Mouse (Mus musculus): ENCODE measurements around the gene Aldh3a2.
"Not testable (repeated sequence)": the region's sequence is repeated elsewhere in the genome, so short reads cannot be mapped to it uniquely, and the experiment has no call there.

Gene Aldh3a2

DNA sequence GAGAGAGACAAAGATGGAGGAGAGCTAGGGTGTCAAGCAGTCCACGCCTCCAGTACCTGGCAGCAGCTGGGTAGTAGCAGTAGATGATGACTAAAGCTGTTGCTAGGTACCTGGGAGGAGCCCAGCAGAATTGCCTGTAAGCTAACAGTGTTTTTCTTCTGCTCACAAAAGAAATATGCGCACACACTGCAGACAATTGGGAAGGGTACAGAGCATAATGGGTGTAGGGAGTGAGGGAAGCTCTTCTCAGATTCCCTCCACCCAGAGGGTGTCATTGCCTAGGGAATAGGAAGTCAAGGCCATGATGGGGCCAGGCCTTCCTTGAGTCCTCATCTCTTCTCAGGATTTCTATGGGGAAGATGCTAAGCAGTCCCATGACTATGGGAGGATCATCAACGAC lies 51.3 kb downstream of the Aldh3a2 start:
- no peak for DNase-seq (ENCODE audit: low spot score in 2 of 2)

GRCm38 (mm10) chr11:61212102-61212501 lies 55.2 kb downstream of the Aldh3a2 start:
- no peak for DNase-seq (ENCODE audit: low spot score in 2 of 2)

- DNase-seq (ENCODE audit: low spot score in 2 of 2), result no peak
Measured at GRCm38 (mm10) chr11:61208316-61208715, 58.9 kb downstream of the Aldh3a2 start.

DNA sequence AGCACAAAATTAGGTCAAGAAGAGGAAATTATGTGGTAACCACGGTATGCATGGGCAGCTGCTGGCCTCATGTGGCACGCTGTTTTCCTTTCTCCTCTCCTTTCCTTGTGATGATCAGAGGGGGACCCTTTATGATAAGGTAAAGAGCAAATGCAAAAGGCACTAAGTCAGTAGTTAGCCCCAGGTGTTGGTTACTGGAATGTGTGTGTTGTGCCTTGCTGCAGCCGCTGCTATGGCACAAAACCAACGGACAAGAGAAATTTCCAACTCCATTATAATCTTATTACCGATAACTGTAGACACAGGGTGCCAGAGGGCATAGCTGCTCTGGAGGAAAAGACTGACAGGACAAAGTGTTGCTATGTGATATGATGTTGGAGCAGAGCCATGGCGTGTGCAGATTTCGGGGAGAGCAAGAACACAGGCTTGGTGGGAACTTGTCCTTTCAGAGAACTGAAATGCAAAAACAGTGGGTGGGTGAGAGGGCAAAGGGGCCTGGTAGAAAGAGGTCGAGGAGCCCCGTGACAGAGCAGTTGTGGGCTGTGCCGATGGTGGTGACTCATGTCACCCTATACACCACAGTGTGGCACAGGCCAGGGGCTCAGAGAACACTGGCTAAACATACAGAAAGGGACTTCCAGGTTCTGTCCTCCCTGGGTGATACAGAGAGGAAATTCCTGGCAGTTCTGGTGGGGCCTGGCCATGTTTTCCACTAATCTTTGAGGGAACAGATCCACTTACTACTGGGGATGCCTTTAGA lies 59.6 kb downstream of the Aldh3a2 start, which contains the start of gene Aldh3a1:
Gene Aldh3a1 (plus strand): TSS at position 51 of the 760 bp plus-strand sequence.
- DNase-seq (ENCODE audit: low spot score in 2 of 2), result no peak

- no peak for DNase-seq (ENCODE audit: low spot score in 2 of 2)
Measured at GRCm38 (mm10) chr11:61206136-61206535, 61.1 kb downstream of the Aldh3a2 start.

- no peak for DNase-seq (ENCODE audit: low spot score in 2 of 2)
Measured at GRCm38 (mm10) chr11:61205167-61205950, 61.9 kb downstream of the Aldh3a2 start.

DNA sequence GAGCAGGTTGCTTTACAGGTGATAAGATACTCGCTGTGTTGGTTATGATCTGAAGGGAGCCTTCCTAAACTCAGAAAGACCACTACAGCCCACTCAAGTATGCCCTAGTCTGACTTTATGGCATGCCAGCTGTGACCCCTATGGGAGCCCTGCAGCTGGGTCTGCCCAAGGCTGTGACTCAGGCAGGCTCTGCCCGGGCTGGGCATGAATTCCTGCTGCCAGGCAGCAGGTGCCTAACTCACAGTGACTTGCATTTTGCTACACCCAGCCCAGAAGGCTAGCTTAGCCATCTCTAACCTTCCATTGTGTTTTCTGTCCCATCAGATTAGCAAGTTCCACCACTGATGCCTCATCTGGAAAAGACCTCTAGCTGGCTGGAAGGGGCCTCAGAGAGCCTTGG lies 64.5 kb downstream of the Aldh3a2 start:
- DNase-seq (ENCODE audit: low spot score in 2 of 2), result no peak

- DNase-seq (ENCODE audit: low spot score in 2 of 2), result no peak
Measured at GRCm38 (mm10) chr11:61202186-61202585, 65.1 kb downstream of the Aldh3a2 start.

GRCm38 (mm10) chr11:61199620-61200362 lies 67.5 kb downstream of the Aldh3a2 start:
- DNase-seq (ENCODE audit: low spot score in 2 of 2), result no peak

DNA sequence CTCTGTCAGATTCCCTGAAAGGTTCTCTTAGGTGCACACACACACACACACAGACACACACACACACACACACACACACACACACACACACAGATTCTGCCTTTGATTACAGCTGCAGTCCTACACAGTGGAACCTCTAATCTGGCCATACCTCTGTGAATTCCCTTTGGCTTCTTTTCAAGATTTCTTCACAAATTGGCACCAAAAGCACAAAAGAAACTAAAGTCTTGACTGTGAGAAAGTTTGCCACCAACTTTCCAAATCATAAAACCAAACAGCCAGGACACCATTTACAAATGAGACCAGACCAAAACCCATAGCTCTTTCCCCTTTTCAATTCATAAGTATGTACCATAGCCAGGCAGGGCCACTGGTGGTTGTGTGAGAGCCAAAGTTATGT lies 69.3 kb downstream of the Aldh3a2 start:
- DNase-seq (ENCODE audit: low spot score in 2 of 2), result no peak

- DNase-seq (ENCODE audit: low spot score in 2 of 2), result no peak
Measured at GRCm38 (mm10) chr11:61196616-61197353, 70.5 kb downstream of the Aldh3a2 start.

DNA sequence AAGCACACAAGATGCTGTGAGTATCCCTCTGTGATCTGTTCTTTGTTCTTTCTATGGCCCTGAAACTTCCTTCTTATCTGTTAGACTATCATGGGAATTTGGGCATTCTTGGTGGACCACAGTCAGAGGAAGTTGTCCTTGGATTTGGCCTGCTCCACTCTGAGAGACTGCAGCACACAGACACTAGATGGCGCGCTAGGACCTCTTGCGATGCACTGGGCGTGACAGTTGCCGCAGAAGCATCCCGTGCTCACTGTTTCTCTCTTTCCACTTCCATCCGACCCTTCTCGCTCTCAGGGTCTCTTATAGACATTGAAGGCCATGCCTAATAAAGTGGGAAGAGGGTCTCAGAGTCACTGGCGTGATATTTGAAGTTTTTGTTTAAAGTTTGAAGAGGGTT lies 73.9 kb downstream of the Aldh3a2 start:
- DNase-seq (ENCODE audit: low spot score in 2 of 2), result peak; percentile 72 to 84

- no peak for DNase-seq (ENCODE audit: low spot score in 2 of 2)
Measured at GRCm38 (mm10) chr11:61192779-61193178, 74.5 kb downstream of the Aldh3a2 start.

- DNase-seq (ENCODE audit: low spot score in 2 of 2), result not testable (repeated sequence)
Measured at GRCm38 (mm10) chr11:61192123-61192522, 75.1 kb downstream of the Aldh3a2 start.

DNA sequence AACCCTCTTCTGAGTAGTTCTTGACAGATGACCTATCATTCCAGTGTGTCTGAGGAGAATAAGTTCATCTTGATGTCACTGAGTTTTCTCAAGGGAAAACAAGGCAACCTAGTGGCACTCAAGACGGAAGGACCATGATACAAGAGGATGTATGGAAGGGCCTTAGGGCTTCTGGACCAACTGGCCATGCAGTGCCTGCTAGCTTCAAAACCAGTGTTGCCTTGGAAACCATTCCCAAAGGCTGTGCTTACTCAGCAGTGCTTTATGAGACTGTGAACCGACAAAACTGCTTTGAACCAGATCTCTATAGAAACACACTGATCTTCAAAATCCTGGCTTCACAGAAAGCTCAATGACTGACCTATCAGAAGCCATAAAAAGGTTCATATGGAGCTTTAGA lies 76.5 kb downstream of the Aldh3a2 start:
- no peak for DNase-seq (ENCODE audit: low spot score in 2 of 2)

GRCm38 (mm10) chr11:61183820-61184219 lies 83.4 kb downstream of the Aldh3a2 start:
- DNase-seq (ENCODE audit: low spot score in 2 of 2), result no peak

DNA sequence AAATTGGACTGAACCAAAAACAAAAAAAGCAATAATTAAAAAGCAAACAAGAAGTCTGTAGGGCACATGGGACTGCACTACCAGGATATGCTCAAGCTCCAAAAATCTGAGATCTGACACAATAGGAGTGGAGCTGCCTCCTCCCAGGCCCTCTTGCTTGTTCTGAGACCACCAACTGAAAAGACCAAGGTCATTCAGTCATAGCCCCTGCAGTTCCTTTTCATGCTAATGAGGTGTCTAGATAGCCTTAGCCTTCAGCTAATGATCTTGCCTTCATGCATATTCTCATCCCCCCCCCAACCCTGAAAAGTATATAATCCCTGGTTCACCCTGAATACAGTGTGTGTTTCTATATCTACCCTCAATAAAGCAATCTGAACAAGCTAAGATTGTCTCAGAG lies 85.6 kb downstream of the Aldh3a2 start:
- DNase-seq (ENCODE audit: low spot score in 2 of 2), result no peak

DNA sequence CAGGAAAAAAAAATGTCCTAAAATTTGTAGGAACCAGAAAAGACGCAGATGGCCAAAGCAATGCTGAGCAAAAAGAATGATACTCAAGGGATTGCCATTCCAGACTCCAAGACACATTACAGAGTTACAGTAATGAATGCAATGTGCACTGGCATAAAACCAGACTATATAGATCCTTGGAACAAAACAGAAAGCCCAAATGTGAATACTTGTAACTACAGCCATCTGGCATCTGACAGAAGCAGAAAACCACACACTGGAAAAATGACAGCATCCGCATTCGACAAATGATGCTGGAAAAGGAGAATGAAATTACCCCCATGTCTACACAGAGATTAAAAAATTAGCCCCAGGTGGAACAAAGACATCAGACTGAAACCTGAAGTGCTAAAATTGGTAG lies 86.9 kb downstream of the Aldh3a2 start:
- no peak for DNase-seq (ENCODE audit: low spot score in 2 of 2)

DNA sequence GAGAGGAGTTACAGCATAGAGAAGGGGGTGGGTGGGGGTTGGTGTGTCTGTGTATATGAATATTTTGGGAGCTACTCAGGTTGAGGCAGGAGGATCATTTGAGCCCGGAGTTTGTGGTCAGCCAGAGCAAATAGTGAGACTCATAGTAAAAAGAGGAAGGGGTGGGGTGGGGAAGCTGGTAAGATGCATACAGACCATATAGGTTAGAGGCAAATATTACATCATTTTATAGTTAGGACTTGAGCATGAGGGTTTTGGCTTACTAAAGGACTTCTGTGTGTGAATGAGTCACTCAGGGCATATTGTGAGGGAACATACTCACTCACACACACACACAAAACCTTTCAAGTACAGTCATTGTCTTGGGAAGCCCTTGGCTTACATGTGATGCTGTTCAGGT lies 90.9 kb downstream of the Aldh3a2 start:
- no peak for DNase-seq (ENCODE audit: low spot score in 2 of 2)

DNA sequence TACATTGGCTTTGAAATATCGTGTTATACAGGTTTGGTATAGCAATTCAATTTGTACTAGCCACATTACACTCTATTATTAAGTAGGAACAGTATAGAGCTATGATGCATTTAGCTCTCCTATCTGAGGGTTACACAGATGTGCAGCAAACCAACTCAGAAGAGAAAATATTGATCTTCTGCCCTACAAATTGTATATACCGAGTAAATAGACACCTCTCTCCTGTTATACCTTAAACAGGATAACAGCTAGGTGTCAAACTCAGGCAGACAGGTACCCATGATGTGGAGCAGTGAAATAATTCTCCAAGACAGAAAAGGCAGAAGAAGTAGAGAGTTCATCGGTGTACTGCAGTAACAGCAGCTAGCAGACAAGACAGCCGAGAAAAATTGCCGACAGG lies 91.5 kb downstream of the Aldh3a2 start:
- DNase-seq (ENCODE audit: low spot score in 2 of 2), result no peak

GRCm38 (mm10) chr11:61174821-61175658 lies 92.2 kb downstream of the Aldh3a2 start, which contains the start of gene Usp22:
TSS of gene Usp22 (minus strand) at chr11:61175055.
- DNase-seq (ENCODE audit: low spot score in 2 of 2), result peak; percentile 98

All from cerebellum, postnatal 4 days (tissue).